Mouse (Mus musculus) midbrain, embryonic 13.5 days (tissue): ENCODE data around the gene Zranb3. TPM values are rescaled to one million over a fixed set of nuclear protein-coding genes. Genes with fewer than 3 reads are reported as not detected.
A peak's percentile ranks its signal among the peaks of the same experiment; 100 is the strongest.

Experiments
- ATAC-seq: fragments of 200-750 bp; cut with Nextera tagmentation; 2 replicates; pipeline ENCODE4 v1.8.0; 2017; ENCODE audit warnings: mild to moderate bottlenecking, moderate TSS enrichment, moderate library complexity
- H3K27ac ChIP-seq: fragments of 300-500 bp; sonication (generic); 2 replicates; pipeline ENCODE4 v1.5.1; 2015; ENCODE audit warnings: inconsistent platforms, mild to moderate bottlenecking, moderate library complexity
- H3K27me3 ChIP-seq: fragments of 300-500 bp; sonication (generic); 2 replicates; pipeline ENCODE4 v1.6.1; 2015; ENCODE audit warnings: mild to moderate bottlenecking, inconsistent platforms
- H3K36me3 ChIP-seq: fragments of 300-500 bp; sonication (generic); 2 replicates; pipeline ENCODE4 v1.6.1; 2015; ENCODE audit warnings: mild to moderate bottlenecking, inconsistent platforms
- H3K4me1 ChIP-seq: fragments of 300-500 bp; sonication (generic); replicated peaks from 2 replicates; pipeline ENCODE4 v1.6.1; 2015; ENCODE audit warnings: inconsistent platforms
- H3K4me2 ChIP-seq: fragments of 300-500 bp; sonication (generic); replicated peaks from 2 replicates; pipeline ENCODE4 v1.6.1; 2015; ENCODE audit warnings: moderate library complexity, mild to moderate bottlenecking, inconsistent platforms
- H3K4me3 ChIP-seq: fragments of 300-500 bp; sonication (generic); replicated peaks from 2 replicates; pipeline ENCODE4 v1.5.1; 2015; ENCODE audit warnings: mild to moderate bottlenecking, inconsistent platforms
- H3K9ac ChIP-seq: fragments of 300-500 bp; sonication (generic); replicated peaks from 2 replicates; pipeline ENCODE4 v1.6.1; 2015; ENCODE audit warnings: mild to moderate bottlenecking, inconsistent platforms
- H3K9me3 ChIP-seq: fragments of 300-500 bp; sonication (generic); 2 replicates; pipeline ENCODE4 v1.6.1; 2016; ENCODE audit warnings: mild to moderate bottlenecking, inconsistent platforms
- WGBS: fragments of 180-500 bp; shearing (Covaris S2); methylation state at CpG from one replicate; pipeline ENCODE4 v1.1.7; 2015; 5-methylcytosine and 5-hydroxymethylcytosine counted together
- polyA plus RNA-seq: library from polyadenylated mRNA; unstranded; fragments of >200 nt; fragmentation: Nextera tagmentation; extraction: Ambion mirVana; gene quantifications from 2 replicates; pipeline ENCODE4 v1.2.1, GENCODE M21; 2015

The Zranb3 gene
- polyA plus RNA-seq, 1 experiment from 2014 or later = 6.2 TPM

GRCm38 (mm10) chr1:128080936-128081696 lies 21.7 kb downstream of the Zranb3 start:
- Histone ChIP-seq H3K27me3 (no peaks in the 10 kb centered on the region), H3K4me3 (no peak overlapping the region), H3K27ac (0 out of 2 replicates have a peak overlapping the region, but pooled peaks have one; percentile 35), H3K9me3 (no peaks in the 10 kb centered on the region), H3K36me3 (no peaks in the 10 kb centered on the region), H3K9ac (no peak overlapping the region), H3K4me2 (no peak overlapping the region), H3K4me1 (no peaks in the 10 kb centered on the region)
- no peak for ATAC-seq
- WGBS = 84% methylated on average over 5 of the region's 5 CpGs

DNA sequence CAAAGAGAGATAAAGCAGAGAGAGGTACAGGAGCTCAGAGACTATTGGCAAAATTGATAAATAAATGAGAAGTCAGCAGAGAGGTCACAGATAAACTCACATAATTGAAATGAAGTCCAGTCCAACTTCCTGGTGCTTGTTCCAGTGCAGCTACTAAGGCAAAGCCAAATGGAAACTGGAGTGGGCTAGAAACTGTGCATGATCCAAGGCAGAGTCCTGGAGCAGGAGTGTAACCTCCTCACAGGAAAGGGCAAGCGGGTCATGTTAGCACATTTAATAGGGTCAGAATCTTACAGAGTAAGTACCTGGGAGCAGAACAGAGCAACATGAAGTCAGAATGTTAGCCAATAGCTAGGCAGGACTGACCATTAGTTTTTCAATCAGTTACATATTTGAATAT lies 24.2 kb downstream of the Zranb3 start:
- no peaks in the 10 kb centered on the region for H3K4me1 ChIP-seq
- WGBS = 100% methylated on average over 1 of the region's 1 CpGs
- no peak overlapping the region for H3K4me3 ChIP-seq
- H3K36me3 ChIP-seq = no peaks in the 10 kb centered on the region
- no peaks in the 10 kb centered on the region for H3K27me3 ChIP-seq
- no peak overlapping the region for H3K27ac ChIP-seq
- no peaks in the 10 kb centered on the region for H3K9me3 ChIP-seq
- H3K9ac ChIP-seq = no peak overlapping the region
- no peak overlapping the region for H3K4me2 ChIP-seq
- ATAC-seq = no peak

DNA sequence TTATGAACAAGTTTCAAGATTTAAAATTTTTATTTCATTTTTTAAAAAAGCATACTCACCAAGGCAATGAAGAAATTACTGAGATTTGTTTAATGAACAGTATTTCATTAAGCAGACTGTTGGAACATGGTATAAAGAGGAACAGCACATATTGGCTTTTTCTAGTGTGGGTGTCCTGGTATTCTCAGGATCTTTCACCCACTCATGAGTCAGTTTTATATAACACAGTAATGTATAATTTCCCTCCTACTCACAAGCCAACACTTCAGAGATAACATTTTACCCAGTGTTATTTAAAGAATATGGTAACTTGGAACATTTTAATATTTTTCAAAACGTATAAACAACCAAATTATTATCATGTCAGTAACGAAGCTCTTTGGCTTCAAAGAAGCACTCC lies 25.1 kb downstream of the Zranb3 start:
- ATAC-seq = no peak
- H3K27ac ChIP-seq = no peak overlapping the region
- H3K9me3 ChIP-seq = no peaks in the 10 kb centered on the region
- no peak overlapping the region for H3K4me3 ChIP-seq
- WGBS = 90% methylated on average over 2 of the region's 2 CpGs
- no peaks in the 10 kb centered on the region for H3K4me1 ChIP-seq
- no peak overlapping the region for H3K4me2 ChIP-seq
- H3K36me3 ChIP-seq = no peaks in the 10 kb centered on the region
- no peak overlapping the region for H3K9ac ChIP-seq
- H3K27me3 ChIP-seq = no peaks in the 10 kb centered on the region

DNA sequence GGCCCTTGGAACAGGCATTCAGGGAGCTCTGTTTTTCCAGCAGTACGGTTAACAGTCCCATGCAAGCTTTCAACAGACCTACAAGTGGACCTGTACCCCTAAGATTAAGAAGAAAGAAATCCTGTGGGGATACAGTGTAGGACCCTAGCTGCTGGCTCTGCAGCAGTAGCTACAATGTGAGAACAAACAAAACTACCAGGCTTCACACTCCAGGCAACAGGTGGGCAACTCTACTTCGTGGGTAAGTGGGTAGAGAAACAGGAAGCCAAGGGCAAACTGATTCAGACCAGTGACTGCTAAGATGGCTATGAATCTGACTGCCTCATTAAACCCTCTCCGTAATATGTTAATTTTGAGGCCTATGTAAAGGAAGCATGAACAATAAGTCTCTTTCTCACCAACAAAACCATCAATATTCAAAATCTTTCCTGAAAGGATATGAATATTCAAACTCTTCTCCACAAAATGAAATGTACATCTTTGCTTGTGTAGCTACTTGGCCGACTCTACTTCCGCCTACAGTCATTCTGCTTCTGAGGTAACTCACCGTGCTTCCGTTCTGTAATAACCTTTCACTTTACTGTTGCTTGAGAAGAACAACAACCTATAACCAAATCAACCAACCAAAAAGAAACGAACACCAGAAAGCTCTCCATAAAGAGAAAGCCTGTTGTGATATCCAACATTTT lies 25.9 kb downstream of the Zranb3 start:
- no peaks in the 10 kb centered on the region for H3K36me3 ChIP-seq
- H3K9ac ChIP-seq = no peak overlapping the region
- no peak overlapping the region for H3K4me3 ChIP-seq
- H3K9me3 ChIP-seq = no peaks in the 10 kb centered on the region
- no peak overlapping the region for H3K27ac ChIP-seq
- no peak overlapping the region for H3K4me2 ChIP-seq
- H3K27me3 ChIP-seq = no peaks in the 10 kb centered on the region
- H3K4me1 ChIP-seq = no peaks in the 10 kb centered on the region
- ATAC-seq = no peak
- WGBS = 77% methylated on average over 8 of the region's 8 CpGs

- no peak overlapping the region for H3K4me3 ChIP-seq
- no peak overlapping the region for H3K9ac ChIP-seq
- no peaks in the 10 kb centered on the region for H3K9me3 ChIP-seq
- H3K4me2 ChIP-seq = no peak overlapping the region
- no peak for ATAC-seq
- no peaks in the 10 kb centered on the region for H3K27me3 ChIP-seq
- H3K27ac ChIP-seq = no peak overlapping the region
- 95% methylated on average over 6 of the region's 6 CpGs for WGBS
- H3K36me3 ChIP-seq = no peaks in the 10 kb centered on the region
- H3K4me1 ChIP-seq = no peaks in the 10 kb centered on the region
These were observed 29.8 kb downstream of the Zranb3 start for GRCm38 (mm10) chr1:128073051-128073450.

- no peak for ATAC-seq
- H3K9me3 ChIP-seq = no peaks in the 10 kb centered on the region
- 94% methylated on average over 3 of the region's 3 CpGs for WGBS
These were observed 32.8 kb downstream of the Zranb3 start for GRCm38 (mm10) chr1:128070003-128070402.

GRCm38 (mm10) chr1:128068945-128069397 lies 33.9 kb downstream of the Zranb3 start:
- no peak for ATAC-seq
- Histone ChIP-seq H3K36me3 (0 out of 2 replicates have a peak, but pooled peaks cover 5% of the 10 kb centered on the region), H3K9me3 (no peaks in the 10 kb centered on the region), H3K27me3 (no peaks in the 10 kb centered on the region), H3K9ac (no peak overlapping the region), H3K27ac (no peak overlapping the region), H3K4me1 (no peaks in the 10 kb centered on the region), H3K4me3 (no peak overlapping the region), H3K4me2 (no peak overlapping the region)
- WGBS = 90% methylated on average over 2 of the region's 2 CpGs

More at GRCm38 (mm10) chr1:128070003-128070402, 32.8 kb downstream of the Zranb3 start:
- H3K4me2 ChIP-seq = no peak overlapping the region
- H3K27ac ChIP-seq = no peak overlapping the region
- no peaks in the 10 kb centered on the region for H3K27me3 ChIP-seq
- 0 out of 2 replicates have a peak, but pooled peaks cover 5% of the 10 kb centered on the region for H3K36me3 ChIP-seq
- no peak overlapping the region for H3K4me3 ChIP-seq
- H3K4me1 ChIP-seq = no peaks in the 10 kb centered on the region
- no peak overlapping the region for H3K9ac ChIP-seq

GRCm38 (mm10) chr1:128064716-128065115 lies 38.1 kb downstream of the Zranb3 start:
- no peak for ATAC-seq
- H3K27me3 ChIP-seq = no peaks in the 10 kb centered on the region
- H3K4me1 ChIP-seq = no peaks in the 10 kb centered on the region
- WGBS = 92% methylated on average over 6 of the region's 6 CpGs
- no peak overlapping the region for H3K4me3 ChIP-seq
- H3K27ac ChIP-seq = no peak overlapping the region
- H3K9me3 ChIP-seq = no peaks in the 10 kb centered on the region
- H3K9ac ChIP-seq = no peak overlapping the region
- H3K36me3 ChIP-seq = 0 out of 2 replicates have a peak, but pooled peaks cover 5% of the 10 kb centered on the region
- H3K4me2 ChIP-seq = no peak overlapping the region

- Histone ChIP-seq H3K4me3 (no peak overlapping the region), H3K27me3 (no peaks in the 10 kb centered on the region), H3K4me2 (no peak overlapping the region), H3K9me3 (no peaks in the 10 kb centered on the region), H3K4me1 (no peaks in the 10 kb centered on the region), H3K27ac (no peak overlapping the region), H3K36me3 (0 out of 2 replicates have a peak, but pooled peaks cover 5% of the 10 kb centered on the region), H3K9ac (no peak overlapping the region)
- ATAC-seq = no peak
- WGBS = 100% methylated on average over 1 of the region's 1 CpGs
These were observed 40.7 kb downstream of the Zranb3 start for GRCm38 (mm10) chr1:128062167-128062566.

DNA sequence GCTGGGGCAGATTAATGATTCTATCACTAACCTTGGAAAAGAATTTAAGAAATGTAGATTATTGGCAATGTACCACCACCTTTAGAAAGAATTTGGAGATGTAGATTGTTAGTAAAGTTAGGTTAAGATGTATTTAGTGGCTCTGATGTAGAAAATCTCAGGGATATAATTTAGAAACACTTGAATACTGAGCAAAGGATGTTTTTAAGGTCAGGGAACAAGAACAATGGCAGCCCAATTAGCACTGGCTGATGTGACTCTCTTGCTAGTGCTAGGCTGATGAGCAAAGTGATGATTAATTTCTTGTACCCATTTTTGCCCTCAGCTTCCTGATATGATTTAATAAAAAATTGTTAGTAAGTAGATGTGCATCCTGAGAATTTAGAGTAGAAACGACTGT lies 41.4 kb downstream of the Zranb3 start:
- Histone ChIP-seq H3K36me3 (no peaks in the 10 kb centered on the region), H3K9ac (no peak overlapping the region), H3K4me3 (no peak overlapping the region), H3K9me3 (no peaks in the 10 kb centered on the region), H3K27ac (no peak overlapping the region), H3K4me2 (no peak overlapping the region), H3K27me3 (no peaks in the 10 kb centered on the region), H3K4me1 (no peaks in the 10 kb centered on the region)
- WGBS = 88% methylated on average over 1 of the region's 1 CpGs
- no peak for ATAC-seq

DNA sequence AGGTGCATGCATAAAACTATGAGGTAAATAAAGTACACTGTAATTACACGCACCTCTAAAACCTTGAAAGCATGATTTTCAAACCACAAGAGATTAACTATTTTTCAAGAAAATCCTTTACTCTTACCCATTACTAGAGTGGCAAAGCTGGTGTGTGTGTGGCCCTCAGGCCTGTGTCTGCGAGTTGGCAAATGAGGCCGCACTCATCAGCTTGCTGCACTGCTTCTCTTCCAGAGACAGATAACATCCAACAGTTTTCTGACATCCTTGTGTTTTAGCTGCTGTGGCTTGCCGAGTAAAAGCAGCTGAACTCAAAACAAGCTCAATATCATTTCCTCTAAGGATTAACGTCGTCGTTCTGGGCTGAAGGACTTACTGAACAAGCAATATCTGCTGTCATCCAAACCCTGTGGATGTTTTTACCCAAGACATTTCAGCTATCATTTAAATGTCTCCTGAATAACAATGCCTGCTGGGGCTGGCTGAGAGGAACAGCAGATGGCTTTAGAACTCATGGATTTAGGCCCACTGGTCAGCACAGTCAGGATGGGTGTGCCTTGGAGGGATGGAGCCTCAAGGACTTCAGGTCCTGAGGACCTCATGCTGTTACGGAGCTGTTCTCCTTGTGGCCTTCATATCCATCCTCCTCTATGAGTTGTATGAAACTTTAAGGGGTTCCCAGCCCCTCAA lies 42.0 kb downstream of the Zranb3 start:
- Histone ChIP-seq H3K4me3 (no peak overlapping the region), H3K9ac (no peak overlapping the region), H3K36me3 (no peaks in the 10 kb centered on the region), H3K27me3 (no peaks in the 10 kb centered on the region), H3K9me3 (no peaks in the 10 kb centered on the region), H3K4me1 (no peaks in the 10 kb centered on the region), H3K4me2 (no peak overlapping the region), H3K27ac (no peak overlapping the region)
- WGBS = 78% methylated on average over 8 of the region's 8 CpGs
- no peak for ATAC-seq

- Histone ChIP-seq H3K4me2 (no peak overlapping the region), H3K36me3 (no peaks in the 10 kb centered on the region), H3K27ac (no peak overlapping the region), H3K27me3 (no peaks in the 10 kb centered on the region), H3K4me3 (no peak overlapping the region), H3K9me3 (no peaks in the 10 kb centered on the region), H3K4me1 (no peaks in the 10 kb centered on the region), H3K9ac (no peak overlapping the region)
- 96% methylated on average over 5 of the region's 5 CpGs for WGBS
- ATAC-seq = no peak
These were observed 44.2 kb downstream of the Zranb3 start for GRCm38 (mm10) chr1:128058625-128059024.
